Mouse (Mus musculus) midbrain, embryonic 12.5 days (tissue): ENCODE measurements around the gene Prl2c3. TPM values are rescaled to one million over a fixed set of nuclear protein-coding genes. Genes with fewer than 3 reads are reported as not detected.

ENCODE experiments used
- polyA plus RNA-seq: library from polyadenylated mRNA; unstranded; fragments of >200 nt; fragmentation: Nextera tagmentation; extraction: Ambion mirVana; gene quantifications from 2 replicates; pipeline ENCODE4 v1.2.1, GENCODE M21; 2016

Gene Prl2c3
- polyA plus RNA-seq, 1 experiment from 2014 or later = 0.94 TPM

Other genes with a start within 250 kb of the Prl2c3 start
- 13.7 and 15.6 TPM in 2 replicates for gene Ero1lb, start 234.2 kb downstream of the Prl2c3 start, polyA plus RNA-seq
- gene Prl2c2, start 205.3 kb upstream of the Prl2c3 start, polyA plus RNA-seq = not detected in 2 replicates